Mouse (Mus musculus): ENCODE data around the gene Fryl.

DNA sequence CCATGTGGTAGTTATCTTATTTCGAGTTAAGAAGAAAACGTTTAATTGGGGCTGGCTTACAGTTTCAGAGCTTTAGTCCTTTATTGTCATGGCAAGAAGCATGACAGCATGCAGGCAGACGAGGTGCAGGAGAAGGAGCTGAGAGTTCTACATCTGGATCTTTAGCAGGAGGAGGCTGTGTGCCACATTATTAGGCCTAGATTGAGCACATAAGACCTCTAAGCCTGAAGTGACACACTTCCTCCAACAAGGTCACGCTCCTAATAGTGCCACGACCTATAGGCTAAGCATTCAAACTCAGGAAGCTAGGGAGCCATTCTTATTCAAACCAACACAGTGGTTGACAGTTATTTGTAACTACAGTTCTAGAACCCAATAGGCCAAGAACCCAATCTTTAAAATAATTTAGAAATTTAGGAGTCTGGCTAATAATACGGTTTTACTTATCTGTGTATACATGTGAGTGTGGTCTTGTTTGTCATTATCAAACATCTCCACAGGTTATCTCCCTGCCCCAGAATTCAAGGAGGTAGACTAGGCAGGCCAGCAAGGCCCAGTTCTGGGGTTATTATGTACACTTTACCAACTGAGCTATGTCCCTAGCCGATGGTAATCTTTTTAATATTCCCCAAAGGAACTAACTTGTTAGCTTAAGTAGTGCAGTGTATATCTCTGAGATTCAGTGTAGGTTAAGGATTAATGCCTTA, 45.3 kb upstream of the Fryl start:
- TF ChIP-seq CTCF (IDR thresholded peaks at IDR 0.05; ENCODE audit: low read depth) (no peak), EP300 (optimal IDR thresholded peaks at IDR 0.05) (no peak)
